Mouse (Mus musculus): Measurements from ENCODE around the gene Usp5.

Usp5 gene

DNA sequence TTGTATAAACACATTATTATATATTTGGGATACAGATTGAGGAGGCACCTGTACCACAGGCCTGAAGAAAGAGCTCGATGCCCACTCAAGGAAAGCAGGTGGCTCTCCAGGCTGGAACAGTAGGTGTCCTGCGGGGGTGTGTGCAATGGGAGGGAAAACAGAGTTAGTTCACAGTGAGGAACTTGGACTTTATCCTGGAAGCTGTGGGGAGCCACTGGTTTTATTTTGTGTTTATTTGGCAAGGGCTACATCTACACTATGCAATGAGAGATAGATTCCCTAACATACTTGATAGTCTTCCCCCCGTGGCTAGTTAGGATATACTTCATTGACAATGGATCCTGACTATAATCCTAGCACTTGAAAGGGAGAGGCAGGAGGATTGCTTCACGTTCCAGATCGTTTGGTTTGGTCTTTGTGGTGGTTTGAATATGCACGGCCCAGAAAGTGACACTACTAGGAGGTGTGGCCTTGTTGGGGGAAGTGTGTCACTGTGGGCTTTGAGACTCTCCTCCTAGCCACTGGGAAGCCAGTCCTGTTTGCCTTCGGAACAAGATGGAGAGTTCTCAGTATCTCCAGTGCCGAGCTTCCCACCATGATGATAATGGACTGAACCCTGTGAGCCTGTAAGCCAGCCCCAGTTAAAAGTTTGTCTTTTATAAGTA lies 42.4 kb downstream of the Usp5 start:
- DNase-seq: peak; percentile 90 to 92

DNA sequence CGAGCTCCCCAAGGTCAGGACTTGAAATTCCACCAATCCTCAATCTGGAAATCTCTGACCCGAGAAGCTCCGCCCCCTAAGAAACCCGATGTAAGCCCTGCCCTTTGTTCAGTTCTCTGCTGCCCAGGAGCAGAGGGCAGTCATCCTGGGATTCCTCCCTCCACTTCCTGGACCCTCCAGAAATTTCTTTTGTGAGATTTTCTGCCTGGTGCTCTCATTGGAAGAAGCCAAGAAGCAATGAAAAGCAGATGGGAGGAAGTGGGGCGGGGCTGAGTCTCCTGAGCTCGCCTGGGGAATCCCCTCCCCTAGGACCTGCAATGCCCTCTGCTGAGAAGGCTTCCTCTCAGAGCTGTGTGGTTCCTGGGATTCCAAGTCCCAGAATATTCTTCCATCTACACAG lies 46.8 kb downstream of the Usp5 start:
- peak; percentile 23 to 28 for DNase-seq

DNA sequence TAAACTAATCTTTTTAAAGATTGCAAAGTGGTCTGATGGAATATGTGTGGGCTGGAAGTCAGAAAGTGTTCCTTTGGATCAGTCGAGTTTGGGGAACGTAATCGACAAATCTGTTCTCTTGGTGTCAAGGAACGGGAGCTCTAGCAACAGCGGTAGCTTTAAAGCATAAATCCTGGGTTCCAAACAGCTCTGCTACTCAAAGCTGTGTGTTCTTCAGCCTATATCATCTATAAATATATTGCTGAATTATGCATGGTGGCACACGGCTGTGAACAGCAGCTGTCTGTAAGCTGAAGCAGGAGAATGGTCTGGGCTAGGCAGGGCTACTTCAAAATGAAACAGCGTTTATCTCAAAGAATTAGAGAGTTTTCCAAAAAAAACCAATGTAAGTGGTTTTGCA lies 48.4 kb downstream of the Usp5 start:
- DNase-seq: no peak

DNA sequence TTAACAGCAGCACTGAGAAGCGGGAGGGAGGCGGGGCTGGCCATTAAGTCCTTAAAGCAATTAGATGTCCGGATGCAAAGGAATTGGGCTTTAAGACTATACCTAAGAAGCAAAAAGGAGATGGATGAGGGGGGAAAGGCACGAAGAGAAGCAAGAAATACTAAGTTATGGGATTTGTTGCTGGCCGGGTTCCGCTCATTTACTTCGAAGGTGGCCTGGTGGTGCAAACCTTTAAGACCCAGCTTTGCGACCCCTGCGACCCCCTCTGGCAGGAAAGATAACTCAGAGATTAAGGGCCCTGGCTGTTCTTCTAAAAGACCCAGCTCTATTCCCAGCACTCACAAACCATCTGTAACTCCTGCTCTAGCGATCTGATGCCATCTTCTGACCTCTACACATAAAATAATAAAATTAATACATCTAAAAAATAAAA lies 49.3 kb downstream of the Usp5 start:
- DNase-seq: no peak

DNA sequence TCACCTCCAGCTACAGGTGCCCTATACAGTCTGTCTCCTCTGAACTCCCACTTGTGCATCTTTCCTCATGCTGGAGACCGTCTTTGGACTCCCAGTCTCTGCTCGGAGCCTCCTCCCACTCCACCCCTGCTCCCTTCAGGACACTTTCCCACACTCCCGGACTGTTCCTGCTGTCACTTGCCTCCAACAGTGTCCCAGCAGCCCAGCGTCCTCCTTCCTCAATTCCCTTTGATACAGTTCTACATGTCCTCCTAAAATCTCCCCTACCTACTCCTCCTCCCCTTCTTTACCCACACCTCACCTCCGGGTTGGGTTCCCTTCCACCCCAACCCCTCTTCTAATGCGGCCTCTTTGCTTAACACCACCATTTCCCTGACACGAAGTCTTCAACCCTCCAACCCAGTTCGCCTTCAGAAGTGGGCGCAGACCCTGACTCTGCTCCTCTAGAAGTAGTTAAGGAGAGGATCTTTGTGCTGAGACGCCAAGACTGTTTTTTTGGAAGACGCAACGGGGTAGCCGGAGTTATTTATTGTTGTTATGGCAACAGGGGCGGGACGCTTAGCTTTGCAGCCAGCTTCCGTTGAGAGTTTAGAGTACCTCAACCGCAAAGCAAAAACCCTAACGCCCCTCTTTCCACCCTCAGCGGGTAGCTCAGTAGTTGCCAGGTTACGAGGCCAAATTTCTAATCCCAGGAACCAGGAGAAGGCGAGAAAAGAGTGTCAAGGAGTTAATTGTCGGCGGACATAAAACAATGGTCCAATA lies 49.9 kb downstream of the Usp5 start, which contains the start of gene Lrrc23:
Lrrc23 (minus strand) TSS at position 506 of the 762 bp plus-strand sequence.
- DNase-seq: peak; percentile 52 to 61

DNA sequence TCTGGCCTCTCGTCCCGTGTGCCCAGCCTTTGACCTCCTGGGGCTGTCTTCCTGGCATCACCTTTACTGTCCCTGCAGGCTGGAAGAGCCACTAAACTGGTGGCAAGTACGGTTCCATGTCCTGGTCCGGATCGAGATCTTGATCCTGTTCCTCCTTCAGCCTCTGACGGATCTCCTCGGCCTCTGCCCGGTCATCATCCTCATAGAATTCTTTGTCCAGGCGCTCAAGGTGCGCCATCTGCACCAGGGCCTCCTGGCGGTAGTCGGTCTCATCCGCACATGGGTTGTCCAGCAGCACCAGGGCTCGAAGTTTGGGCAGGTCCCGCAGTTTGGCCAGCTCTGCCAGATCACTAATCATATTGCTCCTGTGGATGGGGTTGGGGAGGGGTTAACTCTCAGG lies 58.8 kb downstream of the Usp5 start:
- peak; percentile 65 for DNase-seq

DNA sequence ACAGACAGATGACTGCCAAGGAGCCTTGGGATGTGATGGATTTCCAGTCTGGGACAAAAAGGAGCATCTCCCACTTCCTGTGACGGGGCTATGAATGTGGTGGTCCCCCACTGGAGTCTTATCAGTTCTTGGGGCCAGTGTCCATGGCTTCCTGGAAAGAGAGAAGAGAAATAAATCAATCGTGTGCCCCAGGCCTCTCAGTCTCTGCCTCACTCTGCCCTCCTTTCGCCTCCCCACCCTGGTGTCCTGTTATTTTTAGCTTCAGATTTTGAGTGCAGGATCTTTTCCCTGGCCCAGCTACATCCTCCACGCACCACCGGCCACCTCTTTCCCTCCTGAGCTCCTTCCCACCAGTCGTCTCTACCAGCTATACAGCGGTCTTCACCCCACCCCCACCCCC lies 59.3 kb downstream of the Usp5 start:
- DNase-seq: peak in 1 of 2 experiments; percentile 63

DNA sequence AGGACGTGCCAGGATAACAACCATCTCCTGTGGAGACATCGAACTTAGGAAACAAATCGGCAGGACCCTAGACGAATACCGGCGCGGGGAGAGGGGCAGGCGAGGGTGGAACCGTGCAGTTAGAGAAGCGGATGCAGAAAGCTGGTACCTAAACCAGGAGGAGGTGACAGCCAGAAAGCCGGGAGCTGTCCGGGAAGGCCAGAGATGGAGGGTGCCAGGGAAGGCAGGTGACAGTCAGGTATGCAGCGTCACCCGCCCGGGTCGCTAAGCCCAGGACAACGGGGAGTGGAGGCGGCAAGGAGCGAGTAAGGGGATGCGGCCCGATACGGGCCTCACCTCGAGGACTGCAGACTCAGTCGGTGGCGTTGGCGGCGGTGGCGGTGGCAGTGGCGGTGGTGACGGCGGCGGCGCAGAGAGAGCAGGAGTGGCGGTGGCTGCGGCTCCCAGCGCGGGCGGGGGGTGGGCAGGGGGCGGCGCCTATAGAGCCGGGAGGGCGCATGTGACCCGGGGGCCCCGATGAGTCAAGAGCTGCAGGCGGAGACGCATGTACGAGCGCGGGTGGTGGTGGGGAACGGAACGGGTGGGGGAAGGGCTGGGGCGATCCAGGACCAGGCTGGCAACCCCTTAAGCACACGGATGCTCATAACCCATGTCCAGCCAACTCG lies 60.1 kb downstream of the Usp5 start, which contains the start of gene Eno2:
Eno2 (minus strand) TSS at position 573 of the 665 bp plus-strand sequence.
- DNase-seq: peak; percentile 85 to 94

DNA sequence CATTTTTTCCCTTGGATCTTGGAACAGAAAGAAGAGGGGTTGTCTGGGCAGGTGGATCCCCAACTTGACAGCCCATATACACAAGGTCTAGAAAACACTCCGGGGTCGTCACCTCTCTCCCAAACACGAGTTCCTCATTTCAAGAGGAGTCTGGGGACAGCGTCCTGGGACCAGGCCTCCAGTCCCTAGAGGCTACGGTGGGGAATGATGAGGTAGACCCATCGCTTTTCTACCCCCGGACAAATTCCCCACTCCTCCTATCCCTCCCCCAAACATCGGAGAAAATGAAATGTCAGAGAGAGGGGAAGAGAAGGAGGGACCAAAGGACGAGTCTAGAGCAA lies 60.6 kb downstream of the Usp5 start:
- DNase-seq: no peak

DNA sequence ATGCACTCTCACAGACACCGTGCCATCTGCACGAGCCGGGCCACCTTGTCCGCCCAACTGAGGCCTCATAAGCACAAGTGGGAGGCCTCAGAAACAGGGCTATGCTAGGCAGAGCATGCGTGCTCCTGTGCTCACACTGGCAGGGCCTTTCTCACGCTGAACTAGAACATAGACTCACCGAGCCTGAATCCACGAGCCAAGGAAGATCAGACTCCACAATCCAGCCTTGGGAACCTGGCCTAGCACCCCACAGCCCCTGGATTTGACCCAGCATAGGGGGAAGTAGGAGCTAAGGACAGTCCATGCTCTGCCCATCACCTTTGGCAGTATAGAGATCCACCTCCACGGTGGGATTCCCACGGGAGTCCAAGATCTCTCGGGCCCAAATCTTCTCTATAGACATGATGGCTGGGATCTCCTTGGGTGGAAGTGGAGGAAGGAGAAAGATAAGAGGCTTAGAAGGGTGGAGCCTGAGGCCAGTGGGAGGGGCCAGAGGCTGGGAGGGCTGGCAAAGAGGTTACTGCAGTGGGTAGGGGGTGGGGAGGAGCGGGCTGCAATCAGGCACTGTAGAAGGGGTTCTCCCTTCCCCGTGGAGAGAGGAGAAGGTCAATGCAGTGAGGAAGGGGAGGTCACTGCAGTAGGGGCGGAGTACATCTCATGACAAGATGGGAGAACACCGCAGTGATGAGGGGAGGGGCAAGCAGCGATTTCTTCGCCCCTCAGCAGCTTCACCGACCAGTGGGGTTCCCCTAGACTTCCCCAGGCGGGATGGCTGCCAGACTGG lies 61.2 kb downstream of the Usp5 start:
- DNase-seq: peak; percentile 74 to 83

DNA sequence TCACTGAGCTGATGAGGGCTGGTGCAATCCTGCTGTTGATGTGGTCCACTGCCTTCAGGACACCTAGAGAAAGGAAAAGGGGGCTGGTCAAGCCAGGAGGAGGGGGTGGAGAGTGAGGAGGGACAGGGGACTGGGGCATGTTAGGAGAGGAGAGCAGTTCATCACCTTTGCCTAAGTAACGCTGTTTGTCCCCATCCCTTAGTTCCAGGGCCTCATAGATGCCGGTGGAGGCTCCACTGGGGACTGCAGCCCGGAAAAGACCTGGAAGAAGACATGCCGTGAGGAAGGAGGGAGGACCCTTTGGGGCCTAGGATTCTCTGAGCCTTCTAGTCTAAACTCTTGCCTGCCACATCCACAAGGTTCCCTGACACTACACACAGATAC lies 61.8 kb downstream of the Usp5 start:
- no peak for DNase-seq

DNA sequence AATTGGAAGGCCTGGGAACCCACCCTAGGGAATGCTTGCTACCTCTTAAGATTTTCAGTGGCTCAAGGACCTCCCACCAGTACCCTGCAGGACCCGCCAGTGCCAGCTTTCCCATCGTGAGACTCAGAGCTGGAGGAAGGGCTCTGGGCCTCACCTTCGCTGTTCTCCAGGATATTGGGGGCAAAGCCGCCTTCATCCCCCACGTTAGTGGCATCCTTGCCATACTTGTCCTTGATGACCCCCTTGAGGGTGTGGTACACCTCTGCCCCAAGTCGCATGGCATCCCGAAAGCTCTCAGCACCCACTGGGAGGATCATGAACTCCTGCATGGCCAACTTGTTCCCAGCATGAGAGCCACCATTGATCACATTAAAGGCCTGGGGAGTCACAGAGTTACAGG lies 63.3 kb downstream of the Usp5 start:
- no peak for DNase-seq
